Mouse (Mus musculus) bone marrow, adult 2 months (tissue): ENCODE data around the gene Pou2f1.

Experiments
- CTCF ChIP-seq: fragments of 200-500 bp; IDR thresholded peaks from 2 replicates; pipeline ENCODE4 v1.5.1; 2011; ENCODE audit warnings: low read length, control low read depth; ENCODE audit not compliant: control insufficient read depth, insufficient read depth
- POLR2A ChIP-seq: fragments of 200-500 bp; IDR thresholded peaks from 2 replicates; pipeline ENCODE4 v1.6.1; 2011; ENCODE audit warnings: low read depth, mild to moderate bottlenecking, control low read depth, low read length, borderline replicate concordance; ENCODE audit not compliant: control insufficient read depth

- no peak for TF ChIP-seq CTCF
- no peak for TF ChIP-seq POLR2A
Observed at GRCm38 (mm10) chr1:165969001-165969690, 33.3 kb downstream of the Pou2f1 start.
